Mouse (Mus musculus) neural tube, embryonic 12.5 days (tissue): ENCODE data around the gene Plekhg1. TPM values are rescaled to one million over a fixed set of nuclear protein-coding genes. Genes with fewer than 3 reads are reported as not detected.

Source experiments
- ATAC-seq: fragments of 200-750 bp; cut with Nextera tagmentation; 2 replicates; pipeline ENCODE4 v1.8.0; 2017; ENCODE audit warnings: low read depth, mild to moderate bottlenecking, moderate TSS enrichment, moderate library complexity; ENCODE audit not compliant: low FRiP score
- H3K27ac ChIP-seq: fragments of 300-500 bp; sonication (generic); 2 replicates; pipeline ENCODE4 v1.5.1; 2016
- H3K27me3 ChIP-seq: fragments of 300-500 bp; sonication (generic); replicated peaks from 2 replicates; pipeline ENCODE4 v1.6.1; 2016; ENCODE audit warnings: mild to moderate bottlenecking
- H3K36me3 ChIP-seq: fragments of 300-500 bp; sonication (generic); 2 replicates; pipeline ENCODE4 v1.6.1; 2016; ENCODE audit warnings: mild to moderate bottlenecking
- H3K4me1 ChIP-seq: fragments of 300-500 bp; sonication (generic); 2 replicates; pipeline ENCODE4 v1.6.1; 2016
- H3K4me2 ChIP-seq: fragments of 300-500 bp; sonication (generic); replicated peaks from 2 replicates; pipeline ENCODE4 v1.6.1; 2016; ENCODE audit warnings: mild to moderate bottlenecking
- H3K4me3 ChIP-seq: fragments of 300-500 bp; sonication (generic); 2 replicates; pipeline ENCODE4 v1.5.1; 2016
- H3K9ac ChIP-seq: fragments of 300-500 bp; sonication (generic); 2 replicates; pipeline ENCODE4 v1.6.1; 2016; ENCODE audit warnings: mild to moderate bottlenecking
- H3K9me3 ChIP-seq: fragments of 300-500 bp; sonication (generic); 2 replicates; pipeline ENCODE4 v1.6.1; 2016; ENCODE audit warnings: mild to moderate bottlenecking
- WGBS: fragments of 180-500 bp; shearing (Covaris S2); methylation state at CpG from one replicate; pipeline ENCODE4 v1.1.7; 2016; 5-methylcytosine and 5-hydroxymethylcytosine counted together
- polyA plus RNA-seq: library from polyadenylated mRNA; unstranded; fragments of >200 nt; fragmentation: Nextera tagmentation; extraction: Ambion mirVana; gene quantifications from 2 replicates; pipeline ENCODE4 v1.2.1, GENCODE M21; 2016

The Plekhg1 gene
- polyA plus RNA-seq, 1 experiment from 2014 or later = 12.8 TPM

- Histone ChIP-seq H3K4me1 (0 out of 2 replicates have a peak, but pooled peaks cover 3% of the 10 kb centered on the region), H3K4me2 (no peak overlapping the region), H3K27ac (no peak overlapping the region), H3K36me3 (no peaks in the 10 kb centered on the region), H3K4me3 (no peak overlapping the region), H3K27me3 (no peaks in the 10 kb centered on the region), H3K9me3 (no peaks in the 10 kb centered on the region), H3K9ac (no peak overlapping the region)
- no peak for ATAC-seq
- 79% methylated on average over 10 of the region's 10 CpGs for WGBS
These were observed 95.5 kb downstream of the Plekhg1 start for GRCm38 (mm10) chr10:3835616-3836015.

- H3K4me3 ChIP-seq = no peak overlapping the region
These were observed 99.7 kb downstream of the Plekhg1 start for GRCm38 (mm10) chr10:3839748-3840432.

GRCm38 (mm10) chr10:3844430-3844829, 104.3 kb downstream of the Plekhg1 start:
- Histone ChIP-seq H3K4me1 (0 out of 2 replicates have a peak, but pooled peaks cover 3% of the 10 kb centered on the region), H3K27me3 (no peaks in the 10 kb centered on the region), H3K36me3 (no peaks in the 10 kb centered on the region), H3K4me2 (no peak overlapping the region), H3K27ac (no peak overlapping the region), H3K9ac (no peak overlapping the region), H3K9me3 (0 out of 2 replicates have a peak, but pooled peaks cover under 1% of the 10 kb centered on the region), H3K4me3 (no peak overlapping the region)
- 66% methylated on average over 5 of the region's 5 CpGs for WGBS
- no peak for ATAC-seq

More at GRCm38 (mm10) chr10:3839748-3840432, 99.7 kb downstream of the Plekhg1 start:
- H3K9me3 ChIP-seq = no peaks in the 10 kb centered on the region
- 0 out of 2 replicates have a peak, but pooled peaks have one; percentile 33 for ATAC-seq
- H3K27ac ChIP-seq = no peak overlapping the region
- H3K4me2 ChIP-seq = no peak overlapping the region
- no peaks in the 10 kb centered on the region for H3K27me3 ChIP-seq
- 26% methylated on average over 6 of the region's 6 CpGs for WGBS
- no peak overlapping the region for H3K9ac ChIP-seq
- H3K36me3 ChIP-seq = no peaks in the 10 kb centered on the region
- H3K4me1 ChIP-seq = 0 out of 2 replicates have a peak, but pooled peaks cover 3% of the 10 kb centered on the region

GRCm38 (mm10) chr10:3847021-3847420, 106.9 kb downstream of the Plekhg1 start:
- WGBS = 63% methylated on average over 2 of the region's 2 CpGs
- Histone ChIP-seq H3K9me3 (0 out of 2 replicates have a peak, but pooled peaks cover 7% of the 10 kb centered on the region), H3K4me1 (no peaks in the 10 kb centered on the region), H3K27ac (no peak overlapping the region), H3K9ac (no peak overlapping the region), H3K36me3 (no peaks in the 10 kb centered on the region), H3K4me3 (no peak overlapping the region), H3K27me3 (no peaks in the 10 kb centered on the region), H3K4me2 (no peak overlapping the region)
- ATAC-seq = no peak

- H3K27me3 ChIP-seq = no peaks in the 10 kb centered on the region
- H3K9me3 ChIP-seq = 0 out of 2 replicates have a peak, but pooled peaks cover 7% of the 10 kb centered on the region
- 20% methylated on average over 2 of the region's 2 CpGs for WGBS
- no peak overlapping the region for H3K4me2 ChIP-seq
- no peaks in the 10 kb centered on the region for H3K4me1 ChIP-seq
- ATAC-seq = no peak
- no peak overlapping the region for H3K27ac ChIP-seq
- H3K9ac ChIP-seq = no peak overlapping the region
- H3K4me3 ChIP-seq = no peak overlapping the region
- no peaks in the 10 kb centered on the region for H3K36me3 ChIP-seq
These were observed 111.3 kb downstream of the Plekhg1 start for GRCm38 (mm10) chr10:3851461-3851860.

GRCm38 (mm10) chr10:3852733-3853132, 112.6 kb downstream of the Plekhg1 start:
- Histone ChIP-seq H3K4me1 (no peaks in the 10 kb centered on the region), H3K9ac (no peak overlapping the region), H3K36me3 (no peaks in the 10 kb centered on the region), H3K27me3 (no peaks in the 10 kb centered on the region), H3K4me3 (no peak overlapping the region), H3K4me2 (no peak overlapping the region), H3K27ac (no peak overlapping the region), H3K9me3 (0 out of 2 replicates have a peak, but pooled peaks cover 7% of the 10 kb centered on the region)
- ATAC-seq = no peak
- WGBS = 79% methylated on average over 3 of the region's 3 CpGs

- no peak overlapping the region for H3K27ac ChIP-seq
- 11% methylated on average over 5 of the region's 5 CpGs for WGBS
These were observed 117.7 kb downstream of the Plekhg1 start for GRCm38 (mm10) chr10:3857912-3858311.

GRCm38 (mm10) chr10:3858437-3858836, 118.3 kb downstream of the Plekhg1 start:
- Histone ChIP-seq H3K4me3 (no peak overlapping the region), H3K36me3 (no peaks in the 10 kb centered on the region), H3K27me3 (no peaks in the 10 kb centered on the region), H3K9ac (no peak overlapping the region), H3K27ac (no peak overlapping the region), H3K9me3 (no peaks in the 10 kb centered on the region), H3K4me2 (no peak overlapping the region), H3K4me1 (peaks cover 18% of the 10 kb centered on the region)
- WGBS = 19% methylated on average over 4 of the region's 4 CpGs
- peak; percentile 84 for ATAC-seq

More at GRCm38 (mm10) chr10:3857912-3858311, 117.7 kb downstream of the Plekhg1 start:
- Histone ChIP-seq H3K36me3 (no peaks in the 10 kb centered on the region), H3K9me3 (no peaks in the 10 kb centered on the region), H3K4me2 (no peak overlapping the region), H3K9ac (no peak overlapping the region), H3K27me3 (no peaks in the 10 kb centered on the region), H3K4me3 (no peak overlapping the region), H3K4me1 (peaks cover 15% of the 10 kb centered on the region)
- 0 out of 2 replicates have a peak, but pooled peaks have one; percentile 11 for ATAC-seq

GRCm38 (mm10) chr10:3858961-3859714, 119.0 kb downstream of the Plekhg1 start:
- Histone ChIP-seq H3K36me3 (no peaks in the 10 kb centered on the region), H3K9ac (no peak overlapping the region), H3K27ac (no peak overlapping the region), H3K9me3 (no peaks in the 10 kb centered on the region), H3K4me3 (no peak overlapping the region), H3K4me1 (peaks cover 24% of the 10 kb centered on the region), H3K27me3 (no peaks in the 10 kb centered on the region), H3K4me2 (no peak overlapping the region)
- 28% methylated on average over 11 of the region's 11 CpGs for WGBS
- ATAC-seq = peak; percentile 21; the same call in 1 of the 2 replicates

- Histone ChIP-seq H3K4me2 (peak overlapping the region; percentile 58), H3K9ac (peak overlapping the region; percentile 33; the same call in 1 of the 2 replicates), H3K4me1 (peaks cover 19% of the 10 kb centered on the region), H3K36me3 (no peaks in the 10 kb centered on the region), H3K9me3 (no peaks in the 10 kb centered on the region), H3K27ac (0 out of 2 replicates have a peak overlapping the region, but pooled peaks have one; percentile 23), H3K4me3 (peak overlapping the region; percentile 23), H3K27me3 (no peaks in the 10 kb centered on the region)
- 6% methylated on average over 12 of the region's 12 CpGs for WGBS
- ATAC-seq = peak; percentile 81
These were observed 123.4 kb downstream of the Plekhg1 start for GRCm38 (mm10) chr10:3863411-3864195.

- H3K36me3 ChIP-seq = no peaks in the 10 kb centered on the region
- H3K4me2 ChIP-seq = peak overlapping the region; percentile 58
- peak overlapping the region; percentile 33; the same call in 1 of the 2 replicates for H3K9ac ChIP-seq
- no peaks in the 10 kb centered on the region for H3K27me3 ChIP-seq
- no peak for ATAC-seq
- H3K4me1 ChIP-seq = peaks cover 14% of the 10 kb centered on the region
- 24% methylated on average over 6 of the region's 6 CpGs for WGBS
- no peaks in the 10 kb centered on the region for H3K9me3 ChIP-seq
- H3K4me3 ChIP-seq = peak overlapping the region; percentile 23
- no peak overlapping the region for H3K27ac ChIP-seq
These were observed 124.0 kb downstream of the Plekhg1 start for GRCm38 (mm10) chr10:3864196-3864540.

GRCm38 (mm10) chr10:3867298-3867697, 127.1 kb downstream of the Plekhg1 start:
- H3K4me1 ChIP-seq = peaks cover 10% of the 10 kb centered on the region

More at GRCm38 (mm10) chr10:3867298-3867697, 127.1 kb downstream of the Plekhg1 start:
- no peak overlapping the region for H3K4me3 ChIP-seq
- no peak overlapping the region for H3K27ac ChIP-seq
- no peaks in the 10 kb centered on the region for H3K9me3 ChIP-seq
- H3K36me3 ChIP-seq = no peaks in the 10 kb centered on the region
- no peak overlapping the region for H3K9ac ChIP-seq
- no peak overlapping the region for H3K4me2 ChIP-seq
- no peak for ATAC-seq
- no peaks in the 10 kb centered on the region for H3K27me3 ChIP-seq
